Mouse (Mus musculus): ENCODE measurements at regions not wholly inside any gene's neighbourhood (a gene's known extent, or its start where the extent isn't known, plus 50 kb on each side); places are given as distances from the start of the nearest gene placed in this dataset.

GRCm38 (mm10) chr7:66487751-66488150, 60.4 kb upstream of the Aldh1a3 start:
- no peaks in the 10 kb centered on the region for H3K4me1 ChIP-seq (replicated peaks)
- ATAC-seq (ENCODE audit: low FRiP score, low read depth), result no peak
- no peak overlapping the region for H3K27ac ChIP-seq (replicated peaks)
- H3K9ac ChIP-seq, result no peak overlapping the region
- no peak overlapping the region for H3K4me2 ChIP-seq
- no peaks in the 10 kb centered on the region for H3K36me3 ChIP-seq
- H3K4me3 ChIP-seq, result no peak overlapping the region
- H3K9me3 ChIP-seq, result no peaks in the 10 kb centered on the region; the same call in 1 of the 2 replicates
- no peaks in the 10 kb centered on the region for H3K27me3 ChIP-seq

DNA sequence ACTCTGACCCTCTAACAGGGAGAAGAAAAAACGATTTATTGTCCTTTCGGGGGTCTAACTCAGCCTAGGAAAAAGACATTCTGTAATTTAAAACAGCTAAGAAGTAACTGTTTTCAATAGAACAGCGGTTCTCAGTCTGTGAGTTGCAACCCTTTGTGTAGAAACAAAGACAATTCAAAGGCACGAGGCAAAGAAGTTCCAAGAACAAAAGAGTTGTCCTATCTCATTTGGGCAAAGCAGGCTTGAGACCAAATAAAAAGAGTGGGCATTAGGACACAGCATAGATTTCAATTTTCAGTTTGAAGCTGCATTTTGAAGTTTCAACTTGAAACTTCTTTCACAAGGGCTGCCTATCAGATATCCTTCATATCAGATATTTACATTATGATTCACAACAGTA, 53.1 kb upstream of the Aldh1a3 start:
- WGBS, result 12% methylated on average over 4 of the region's 4 CpGs
- no peak overlapping the region for H3K9ac ChIP-seq

GRCm38 (mm10) chr7:66479321-66479720, 52.0 kb upstream of the Aldh1a3 start:
- ATAC-seq (ENCODE audit: low FRiP score, low read depth), result no peak
- 94% methylated on average over 4 of the region's 4 CpGs for WGBS

More for the DNA sequence above, 53.1 kb upstream of the Aldh1a3 start:
- ATAC-seq (ENCODE audit: low FRiP score, low read depth), result no peak
- Histone ChIP-seq H3K4me2 (no peak overlapping the region), H3K27ac (replicated peaks) (no peak overlapping the region), H3K36me3 (no peaks in the 10 kb centered on the region), H3K9me3 (no peaks in the 10 kb centered on the region), H3K27me3 (no peaks in the 10 kb centered on the region), H3K4me3 (no peak overlapping the region), H3K4me1 (replicated peaks) (no peaks in the 10 kb centered on the region)

DNA sequence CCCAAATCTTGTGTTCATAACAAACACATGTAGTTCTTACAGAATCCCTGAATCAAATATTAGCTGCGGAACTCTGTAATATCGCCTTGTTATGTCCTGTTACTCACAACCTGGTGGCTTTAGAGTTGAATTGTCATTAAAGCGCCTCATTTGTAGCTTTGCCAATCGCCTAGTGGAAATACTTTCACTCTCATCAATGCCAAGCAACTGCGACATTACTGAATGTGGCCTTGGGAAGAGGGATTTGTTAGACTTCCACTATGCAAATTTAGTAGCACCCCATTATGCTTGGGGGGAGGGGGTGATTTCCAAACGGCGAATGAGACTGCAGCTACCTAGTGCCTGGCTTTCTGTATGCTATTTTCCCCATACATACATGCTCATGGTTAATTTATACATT, 50.8 kb upstream of the Aldh1a3 start:
- no peak for ATAC-seq (ENCODE audit: low FRiP score, low read depth)

More at GRCm38 (mm10) chr7:66479321-66479720, 52.0 kb upstream of the Aldh1a3 start:
- no peak overlapping the region for H3K4me2 ChIP-seq
- H3K27me3 ChIP-seq, result no peaks in the 10 kb centered on the region
- no peaks in the 10 kb centered on the region for H3K4me1 ChIP-seq (replicated peaks)
- no peak overlapping the region for H3K9ac ChIP-seq
- H3K4me3 ChIP-seq, result no peak overlapping the region
- no peaks in the 10 kb centered on the region for H3K9me3 ChIP-seq
- H3K36me3 ChIP-seq, result no peaks in the 10 kb centered on the region
- no peak overlapping the region for H3K27ac ChIP-seq (replicated peaks)

DNA sequence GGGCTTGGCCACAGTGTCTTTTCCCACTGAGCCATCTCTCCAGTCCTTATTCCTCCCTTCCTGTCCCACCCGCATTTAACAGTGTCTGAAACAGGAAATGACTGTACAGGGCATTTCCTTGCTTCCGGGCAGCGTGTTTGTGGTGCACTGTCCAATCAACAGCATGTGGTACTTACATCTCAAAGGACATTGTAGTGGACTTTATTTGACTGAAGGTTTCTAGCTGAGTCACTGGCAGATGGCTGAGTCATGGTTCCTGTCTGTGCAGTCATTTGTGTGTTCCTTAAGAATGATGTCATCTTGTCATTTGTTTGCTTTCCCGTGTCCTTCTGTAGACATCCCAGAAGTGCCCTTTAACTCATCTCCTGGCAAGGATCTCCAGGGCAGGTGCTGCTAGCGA, 50.2 kb upstream of the Aldh1a3 start:
- no peaks in the 10 kb centered on the region for H3K9me3 ChIP-seq
- ATAC-seq (ENCODE audit: low FRiP score, low read depth), result no peak
- no peak overlapping the region for H3K27ac ChIP-seq (replicated peaks)
- H3K4me2 ChIP-seq, result no peak overlapping the region
- H3K9ac ChIP-seq, result no peak overlapping the region
- no peaks in the 10 kb centered on the region for H3K36me3 ChIP-seq
- H3K4me1 ChIP-seq (replicated peaks), result no peaks in the 10 kb centered on the region
- no peak overlapping the region for H3K4me3 ChIP-seq
- 73% methylated on average over 5 of the region's 5 CpGs for WGBS
- no peaks in the 10 kb centered on the region for H3K27me3 ChIP-seq

More for the DNA sequence above, 50.8 kb upstream of the Aldh1a3 start:
- H3K4me3 ChIP-seq, result no peak overlapping the region
- no peak overlapping the region for H3K27ac ChIP-seq (replicated peaks)
- H3K4me1 ChIP-seq (replicated peaks), result no peaks in the 10 kb centered on the region
- WGBS, result 75% methylated on average over 7 of the region's 7 CpGs
- H3K9ac ChIP-seq, result no peak overlapping the region
- H3K4me2 ChIP-seq, result no peak overlapping the region
- no peaks in the 10 kb centered on the region for H3K27me3 ChIP-seq
- H3K36me3 ChIP-seq, result no peaks in the 10 kb centered on the region
- no peaks in the 10 kb centered on the region for H3K9me3 ChIP-seq

Data from hindbrain, embryonic 15.5 days (tissue).